26 mouse cellular contexts compared by ENCODE assay signal in genomic region chr3:116618855-116619254, GRCm38 (mm10). TPM values are rescaled to one million over a fixed set of nuclear protein-coding genes. Genes with fewer than 3 reads are reported as not detected.
DNase-seq lines count a peak whose midpoint lies in the region; ATAC-seq and TF ChIP-seq lines count a peak whose summit lies in the region.
"Had no signal": no experiment of that assay in that cellular context is flagged by ENCODE, and none has a peak within 500 bp of the region (broad histone marks: within the 10 kb centered on the region; RNA-seq: fewer than 3 reads in every experiment).

No protein-coding gene starts in this region.

- peak; percentile 30; the same call in 1 of the 2 replicates for ATAC-seq in common myeloid progenitor, adult 5-6 weeks (replicated peaks; ENCODE audit: low read depth, poor library complexity, severe bottlenecking)
- peak; percentile 35 for ATAC-seq in megakaryocyte progenitor cell, adult 5-6 weeks (replicated peaks; ENCODE audit: poor library complexity)
- ATAC-seq: activated CD4-positive, CD25-positive, alpha-beta regulatory T cell, adult 4 months; CD4-positive, CD25-positive, alpha-beta regulatory T cell, adult 4 months; forebrain, embryonic 16.5 days; hindbrain, embryonic 16.5 days; intestine, embryonic 15.5 days had no signal

- DNase-seq in left cerebral cortex, adult 2 months (ENCODE audit: extremely low spot score in 1 of 2, low spot score in 2 of 2) = no peak
- no peak for DNase-seq in left cerebral cortex, postnatal 36 days (ENCODE audit: low spot score in 2 of 2)
- no peak for DNase-seq in adipocyte (ENCODE audit: low spot score)
- DNase-seq in gastrocnemius, postnatal 10 days = no peak
- DNase-seq: adrenal gland, postnatal 10 days; adrenal gland, postnatal 36 days; cerebellum, adult 18-20 months; cerebellum, adult 9-10 months; cerebellum, postnatal 14 days; embryo, embryonic 11 days; gastrocnemius, postnatal 25 days; heart, adult 2 months; heart, postnatal 36 days had no signal

- peak overlapping the region; percentile 5; the same call in 1 of the 2 replicates for H3K27ac ChIP-seq in left cerebral cortex, adult 2 months
- H3K27ac ChIP-seq: embryonic facial prominence, embryonic 10.5 days; embryonic facial prominence, embryonic 13.5 days; forebrain, embryonic 12.5 days; heart, adult 2 months; hindbrain, embryonic 10.5 days; hindbrain, embryonic 13.5 days; intestine, embryonic 15.5 days had no signal

- H3K4me3 ChIP-seq in left cerebral cortex, adult 2 months = no peak overlapping the region
- H3K4me3 ChIP-seq: embryonic facial prominence, embryonic 10.5 days; embryonic facial prominence, embryonic 13.5 days; erythroblast, embryonic 14.5 days; forebrain, embryonic 12.5 days; heart, adult 2 months; hindbrain, embryonic 10.5 days; hindbrain, embryonic 13.5 days; intestine, embryonic 15.5 days had no signal

- no peak for TF ChIP-seq CTCF in left cerebral cortex, adult 2 months (IDR thresholded peaks at IDR 0.05)

- intact Hi-C loops in left cerebral cortex, adult 2 months (cut with DNase I) = no loop called here
- intact Hi-C loops in left cerebral cortex, postnatal 36 days (cut with DNase I) = no loop called here

RNA-seq across cellular contexts. Expression of gene Trmt13, which starts 4.5 kb away (rescaled TPM):
- 10 to 100 TPM; 17.4 to 19.4 TPM for total RNA-seq in left cerebral cortex, adult 2 months (2021)
- total RNA-seq in left cerebral cortex, postnatal 36 days (2021) = 10 to 100 TPM; 13.8 to 20.9 TPM
- total RNA-seq in common myeloid progenitor, adult 5-6 weeks (2017) = 47.6 and 51.1 TPM in 2 replicates
- total RNA-seq in megakaryocyte progenitor cell, adult 5-6 weeks (2015) = 23.4 and 40.3 TPM in 2 replicates
- total RNA-seq in megakaryocyte progenitor cell, adult 5-6 weeks (2017) = 28.3 and 34.9 TPM in 2 replicates
- 1 to 10 TPM; 6.9 to 9.3 TPM for total RNA-seq in gastrocnemius, postnatal 10 days (2021)

RNA-seq across cellular contexts. Expression of gene Sass6, which starts 24.1 kb away (rescaled TPM):
- total RNA-seq in left cerebral cortex, adult 2 months (2021) = 1 to 10 TPM; 5.9 to 8.1 TPM
- 1 to 10 TPM; 6.1 to 7.6 TPM for total RNA-seq in left cerebral cortex, postnatal 36 days (2021)
- 49.8 and 57.5 TPM in 2 replicates for total RNA-seq in common myeloid progenitor, adult 5-6 weeks (2017)
- 38.0 and 39.6 TPM in 2 replicates for total RNA-seq in megakaryocyte progenitor cell, adult 5-6 weeks (2015)
- 47.1 and 63.8 TPM in 2 replicates for total RNA-seq in megakaryocyte progenitor cell, adult 5-6 weeks (2017)
- 1 to 10 TPM; 4.4 to 5.2 TPM for total RNA-seq in gastrocnemius, postnatal 10 days (2021)

RNA-seq across cellular contexts. Expression of gene Mfsd14a, which starts 43.6 kb away (rescaled TPM):
- 10 to 100 TPM; 55.1 to 57.3 TPM for total RNA-seq in left cerebral cortex, adult 2 months (2021)
- 10 to 100 TPM; 55.1 to 55.4 TPM for total RNA-seq in left cerebral cortex, postnatal 36 days (2021)
- 84.3 and 91.0 TPM in 2 replicates for total RNA-seq in common myeloid progenitor, adult 5-6 weeks (2017)
- 77.9 and 81.7 TPM in 2 replicates for total RNA-seq in megakaryocyte progenitor cell, adult 5-6 weeks (2015)
- total RNA-seq in megakaryocyte progenitor cell, adult 5-6 weeks (2017) = 66.0 and 72.9 TPM in 2 replicates
- 10 to 100 TPM; 15.9 to 20.0 TPM for total RNA-seq in gastrocnemius, postnatal 10 days (2021)

RNA-seq across cellular contexts. Expression of gene Lrrc39, which starts 56.1 kb away (rescaled TPM):
- not detected for total RNA-seq in left cerebral cortex, adult 2 months (2021)
- total RNA-seq in left cerebral cortex, postnatal 36 days (2021) = under 1 TPM in 1 of 2 experiments, not detected in 1; 0.17 TPM
- total RNA-seq in common myeloid progenitor, adult 5-6 weeks (2017) = 0.27 and 0.53 TPM in 2 replicates
- total RNA-seq in megakaryocyte progenitor cell, adult 5-6 weeks (2015) = 0.05 and 0.52 TPM in 2 replicates
- 0.37 and 0.84 TPM in 2 replicates for total RNA-seq in megakaryocyte progenitor cell, adult 5-6 weeks (2017)
- total RNA-seq in gastrocnemius, postnatal 10 days (2021) = 10 to 100 TPM; 38.4 to 39.8 TPM
